Mouse (Mus musculus) megakaryocyte, embryonic 14.5 days (primary cell): ENCODE measurements around the gene Rhof.

ENCODE experiments used
- FLI1 ChIP-seq: IDR thresholded peaks from 2 replicates; pipeline ENCODE4 v1.6.1; 2012; ENCODE audit warnings: low read length, inconsistent platforms, mixed read lengths
- GATA1 ChIP-seq: IDR thresholded peaks from 3 replicates; pipeline ENCODE4 v1.6.1; 2012; ENCODE audit warnings: mixed read lengths, low read length, inconsistent platforms, borderline replicate concordance

DNA sequence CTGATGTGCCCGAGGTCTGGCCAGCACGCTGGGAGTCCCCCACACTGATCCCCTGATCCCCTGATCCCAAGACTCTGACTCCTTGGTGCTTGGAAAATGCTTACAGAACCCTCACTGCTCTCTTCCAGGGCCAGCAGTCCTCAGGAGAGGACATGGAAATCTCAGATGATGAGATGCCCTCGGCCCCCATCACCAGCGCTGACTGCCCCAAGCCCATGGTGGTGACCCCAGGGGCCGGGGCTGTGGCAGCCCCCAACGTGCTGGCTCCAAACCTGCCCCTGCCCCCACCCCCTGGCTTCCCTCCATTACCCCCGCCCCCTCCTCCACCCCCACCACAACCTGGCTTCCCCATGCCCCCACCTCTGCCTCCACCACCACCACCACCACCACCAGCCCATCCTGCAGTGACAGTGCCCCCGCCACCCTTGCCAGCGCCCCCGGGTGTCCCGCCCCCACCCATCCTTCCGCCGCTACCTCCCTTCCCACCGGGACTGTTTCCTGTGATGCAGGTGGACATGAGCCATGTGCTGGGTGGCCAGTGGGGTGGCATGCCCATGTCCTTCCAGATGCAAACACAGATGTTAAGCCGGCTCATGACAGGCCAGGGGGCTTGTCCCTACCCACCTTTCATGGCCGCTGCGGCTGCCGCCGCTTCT is 19.3 kb upstream of the Rhof start:
- no peak for TF ChIP-seq GATA1
- TF ChIP-seq FLI1: no peak
